ENCODE assay signal across 9 mouse cellular contexts in genomic region chr16:21289528-21289927, GRCm38 (mm10).
DNase-seq lines count a peak whose midpoint lies in the region; ATAC-seq and TF ChIP-seq lines count a peak whose summit lies in the region.
"Had no signal": no experiment of that assay in that cellular context is flagged by ENCODE, and none has a peak within 500 bp of the region (broad histone marks: within the 10 kb centered on the region; RNA-seq: fewer than 3 reads in every experiment).

No protein-coding gene starts in this region.

- no peak for ATAC-seq in midbrain, postnatal 0 days (ENCODE audit: low FRiP score)
- no peak for ATAC-seq in CD4-positive, CD25-positive, alpha-beta regulatory T cell, adult 4 months
- no peak for ATAC-seq in intestine, embryonic 16.5 days

- no peak overlapping the region for H3K4me2 ChIP-seq in midbrain, postnatal 0 days (ENCODE audit: low read depth, low read length, poor library complexity, severe bottlenecking)
- H3K4me2 ChIP-seq in intestine, embryonic 16.5 days (ENCODE audit: low read depth, low read length): no peak overlapping the region
- H3K4me2 ChIP-seq: neural tube, embryonic 12.5 days had no signal

- WGBS in midbrain, postnatal 0 days: 80% methylated on average over 7 of the region's 7 CpGs
- 88% methylated on average over 7 of the region's 7 CpGs for WGBS in midbrain, embryonic 10.5 days
- 70% methylated on average over 7 of the region's 7 CpGs for WGBS in intestine, embryonic 16.5 days

- no peaks in the 10 kb centered on the region for H3K4me1 ChIP-seq in midbrain, postnatal 0 days (ENCODE audit: insufficient read depth, low read length)
- H3K4me1 ChIP-seq in midbrain, embryonic 10.5 days: peaks cover 22% of the 10 kb centered on the region
- H3K4me1 ChIP-seq in intestine, embryonic 16.5 days (ENCODE audit: control insufficient read depth, insufficient read depth, low read length): peaks cover 25% of the 10 kb centered on the region
- H3K4me1 ChIP-seq: neural tube, embryonic 12.5 days had no signal

- no peak for TF ChIP-seq CTCF in midbrain, postnatal 0 days (IDR thresholded peaks at IDR 0.05)

- H3K36me3 ChIP-seq in midbrain, postnatal 0 days (ENCODE audit: insufficient read depth, low read length): no peaks in the 10 kb centered on the region
- H3K36me3 ChIP-seq in midbrain, embryonic 10.5 days: no peaks in the 10 kb centered on the region
- no peaks in the 10 kb centered on the region for H3K36me3 ChIP-seq in intestine, embryonic 16.5 days (ENCODE audit: control insufficient read depth, insufficient read depth, low read length)
- H3K36me3 ChIP-seq: neural tube, embryonic 12.5 days had no signal

- no peak overlapping the region for H3K4me3 ChIP-seq in midbrain, postnatal 0 days (ENCODE audit: low read depth, low read length)
- H3K4me3 ChIP-seq in midbrain, embryonic 10.5 days: no peak overlapping the region
- H3K4me3 ChIP-seq in intestine, embryonic 16.5 days (ENCODE audit: low read length): no peak overlapping the region
- H3K4me3 ChIP-seq: neural tube, embryonic 12.5 days had no signal

- no peak overlapping the region for H3K27ac ChIP-seq in midbrain, postnatal 0 days (ENCODE audit: low read depth, low read length)
- H3K27ac ChIP-seq in midbrain, embryonic 10.5 days (replicated peaks): no peak overlapping the region
- H3K27ac ChIP-seq in intestine, embryonic 16.5 days (ENCODE audit: low read length): no peak overlapping the region
- H3K27ac ChIP-seq: neural tube, embryonic 12.5 days had no signal

- DNase-seq in midbrain, postnatal 0 days (ENCODE audit: low spot score): peak; percentile 25
- DNase-seq in midbrain, embryonic 10.5 days (ENCODE audit: low spot score): no peak
- peak; percentile 38 to 65 for DNase-seq in frontal cortex, postnatal 14 days (ENCODE audit: low spot score in 2 of 2)
- DNase-seq in left cerebral cortex, adult 18-20 months (ENCODE audit: low spot score in 2 of 2): peak; percentile 49 to 58
- peak; percentile 22 to 48 for DNase-seq in monocyte, adult 2 months (ENCODE audit: low read depth in 1 of 2, low spot score in 2 of 2)
- no peak for DNase-seq in gastrocnemius, postnatal 14 days

- intact Hi-C loops in gastrocnemius, postnatal 14 days (cut with DNase I; ENCODE audit: low total_unique reads): no loop called here

- H3K9ac ChIP-seq in midbrain, postnatal 0 days (replicated peaks; ENCODE audit: low read length, poor library complexity, severe bottlenecking): no peak overlapping the region
- no peak overlapping the region for H3K9ac ChIP-seq in intestine, embryonic 16.5 days (ENCODE audit: low read depth, low read length)
- H3K9ac ChIP-seq: neural tube, embryonic 12.5 days had no signal

- H3K27me3 ChIP-seq in midbrain, postnatal 0 days (ENCODE audit: insufficient read depth, low read length): no peaks in the 10 kb centered on the region
- peaks cover 34% of the 10 kb centered on the region for H3K27me3 ChIP-seq in midbrain, embryonic 10.5 days (ENCODE audit: low read depth, poor library complexity, severe bottlenecking)
- no peaks in the 10 kb centered on the region for H3K27me3 ChIP-seq in intestine, embryonic 16.5 days (replicated peaks; ENCODE audit: control insufficient read depth, insufficient read depth, low read length)
- H3K27me3 ChIP-seq: neural tube, embryonic 12.5 days had no signal

- H3K9me3 ChIP-seq in midbrain, postnatal 0 days (ENCODE audit: low read length): no peaks in the 10 kb centered on the region
- H3K9me3 ChIP-seq in midbrain, embryonic 10.5 days (replicated peaks): 0 out of 2 replicates have a peak, but pooled peaks cover 3% of the 10 kb centered on the region
- peaks cover 3% of the 10 kb centered on the region; the same call in 1 of the 2 replicates for H3K9me3 ChIP-seq in intestine, embryonic 16.5 days (ENCODE audit: control insufficient read depth, low read length)
- H3K9me3 ChIP-seq: neural tube, embryonic 12.5 days had no signal

Comparison
In these comparisons a context has a peak if more than half of its experiments do, and no peak if none do; other contexts are left out.
1. DNase-seq: peak in midbrain, postnatal 0 days (single experiment), frontal cortex, postnatal 14 days (2 of 2), left cerebral cortex, adult 18-20 months (2 of 2) and monocyte, adult 2 months (2 of 2); none in midbrain, embryonic 10.5 days (single experiment) and gastrocnemius, postnatal 14 days (single experiment).